Mouse (Mus musculus) adrenal gland, adult (tissue): Measurements from ENCODE around the gene Tmem102.

Source experiments
- DNase-seq, 2 experiments: peaks; one replicate each; pipeline ENCODE4 v3.0.0; 2022 to 2023; ENCODE audit warnings: low spot score in 1 of 2; ENCODE audit not compliant: inconsistent age in 2 of 2

Gene Tmem102

DNA sequence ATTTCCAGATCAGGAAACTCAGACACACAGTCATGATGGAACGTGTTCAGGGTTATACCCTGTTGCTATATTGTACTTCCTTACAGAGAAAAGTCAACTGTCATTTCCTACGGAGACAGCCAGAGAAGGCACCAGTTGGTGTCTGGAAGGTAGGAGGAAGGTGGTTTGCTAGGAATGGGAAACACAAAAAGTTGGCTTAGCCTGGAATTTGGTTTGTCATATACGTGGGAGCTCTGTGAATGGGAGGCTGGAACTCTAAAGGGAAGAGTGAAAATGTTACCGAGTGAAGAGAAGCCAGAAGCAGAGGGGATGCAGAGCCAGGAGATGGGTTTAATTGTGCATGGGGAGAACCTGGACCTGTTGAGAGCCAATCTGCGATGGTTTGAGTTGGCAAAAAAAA, 14.0 kb downstream of the Tmem102 start:
- no peak for DNase-seq

DNA sequence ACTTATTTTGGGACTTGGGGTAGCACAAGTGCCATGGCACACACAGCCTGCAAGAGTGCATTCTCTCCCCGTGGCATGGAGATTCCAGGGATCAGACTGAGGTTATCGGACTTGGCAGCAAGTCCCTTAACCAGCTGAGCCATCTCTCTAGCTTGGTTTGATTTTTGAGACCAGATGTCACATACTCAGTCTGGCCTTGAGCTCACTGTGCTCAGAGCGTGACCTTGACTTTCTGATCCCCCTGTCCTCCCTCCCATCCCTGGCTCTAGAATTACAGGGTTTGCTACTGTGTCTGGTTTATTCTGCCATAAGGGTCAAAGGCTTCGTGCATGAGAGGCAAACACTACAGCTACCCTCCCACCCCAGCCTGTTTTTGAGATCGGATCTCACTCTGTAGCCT, 16.0 kb downstream of the Tmem102 start:
- peak; percentile 82 to 84 for DNase-seq

DNA sequence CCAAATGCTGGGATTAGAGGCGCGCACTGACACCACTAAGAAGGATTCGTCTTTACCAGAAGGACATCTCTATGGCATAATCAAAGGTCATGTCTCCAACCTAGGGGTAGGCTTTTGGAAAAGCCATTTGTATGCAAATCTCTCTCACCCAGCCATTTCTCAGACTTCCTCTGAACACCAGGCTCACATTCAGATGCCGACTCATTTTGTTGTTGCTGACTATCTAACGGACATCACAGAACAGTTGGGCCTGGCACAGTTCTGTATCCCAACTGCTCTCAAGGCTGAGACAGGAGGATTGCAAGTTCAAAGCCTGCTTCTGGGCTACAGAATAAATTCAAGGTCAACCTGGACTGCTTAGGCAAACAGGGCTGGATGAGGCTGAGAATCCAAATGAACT, 18.1 kb downstream of the Tmem102 start:
- DNase-seq, result no peak

DNA sequence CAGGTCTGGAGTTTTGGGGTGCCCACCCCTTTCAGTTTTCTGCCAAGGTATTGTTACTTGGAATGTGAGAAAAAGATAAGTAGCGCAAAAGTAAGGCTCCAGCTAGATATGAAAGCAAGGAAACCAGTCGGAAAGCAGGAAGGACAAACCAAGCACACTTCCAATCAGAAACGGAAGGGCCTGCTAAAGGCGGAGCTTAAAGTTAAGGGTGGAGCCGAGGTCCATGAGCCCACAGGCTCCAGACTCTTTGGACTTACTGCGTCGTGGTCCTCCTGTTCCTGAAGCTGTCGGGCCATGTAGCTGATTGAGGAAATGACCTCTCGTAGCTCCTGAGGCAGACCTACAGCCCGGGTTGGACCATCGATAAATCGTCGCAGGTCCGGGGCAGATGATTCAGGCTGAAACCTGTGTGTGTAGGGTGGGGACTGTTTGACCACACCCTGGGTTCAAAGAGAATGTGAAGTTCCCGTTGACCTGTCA, 20.6 kb downstream of the Tmem102 start:
- peak; percentile 42 to 77 for DNase-seq

DNA sequence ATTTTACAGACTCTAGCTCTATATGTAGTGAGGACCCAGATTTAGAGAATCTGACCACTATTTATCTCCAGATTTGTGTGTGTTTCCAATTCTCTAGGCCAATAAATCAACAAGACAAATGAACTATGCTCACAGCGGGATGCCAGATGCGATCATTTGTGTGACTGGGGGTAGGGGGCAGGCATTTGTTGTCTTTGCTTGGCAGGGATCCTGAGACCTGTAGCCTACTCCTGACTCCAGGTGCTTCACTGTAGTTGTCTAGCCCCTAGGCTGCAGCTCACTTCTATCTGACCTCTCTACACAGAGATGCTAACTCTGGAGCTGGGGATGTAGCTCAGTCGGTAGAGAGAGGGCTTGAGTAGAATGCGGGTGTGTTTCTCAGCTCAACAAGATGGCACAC, 23.6 kb downstream of the Tmem102 start:
- DNase-seq, result no peak

DNA sequence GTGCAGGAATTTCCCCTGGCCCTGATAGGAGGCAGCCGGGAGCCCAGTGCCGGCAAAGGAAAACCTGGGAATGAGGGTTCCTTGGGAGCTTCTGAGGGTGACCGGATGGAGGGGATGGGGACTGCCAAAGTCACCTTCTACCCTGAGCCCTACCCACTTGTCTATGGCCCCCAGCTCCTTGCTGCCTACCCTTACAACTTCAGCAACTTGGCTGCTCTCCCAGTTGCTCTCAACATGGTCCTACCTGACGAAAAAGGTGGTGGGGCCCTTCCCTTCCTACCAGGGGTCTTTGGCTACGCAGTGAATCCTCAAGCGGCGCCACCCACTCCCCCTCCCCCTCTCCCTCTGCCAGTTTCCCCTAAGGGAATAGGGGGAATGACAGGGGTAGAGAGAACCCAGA, 26.4 kb downstream of the Tmem102 start:
- no peak for DNase-seq

DNA sequence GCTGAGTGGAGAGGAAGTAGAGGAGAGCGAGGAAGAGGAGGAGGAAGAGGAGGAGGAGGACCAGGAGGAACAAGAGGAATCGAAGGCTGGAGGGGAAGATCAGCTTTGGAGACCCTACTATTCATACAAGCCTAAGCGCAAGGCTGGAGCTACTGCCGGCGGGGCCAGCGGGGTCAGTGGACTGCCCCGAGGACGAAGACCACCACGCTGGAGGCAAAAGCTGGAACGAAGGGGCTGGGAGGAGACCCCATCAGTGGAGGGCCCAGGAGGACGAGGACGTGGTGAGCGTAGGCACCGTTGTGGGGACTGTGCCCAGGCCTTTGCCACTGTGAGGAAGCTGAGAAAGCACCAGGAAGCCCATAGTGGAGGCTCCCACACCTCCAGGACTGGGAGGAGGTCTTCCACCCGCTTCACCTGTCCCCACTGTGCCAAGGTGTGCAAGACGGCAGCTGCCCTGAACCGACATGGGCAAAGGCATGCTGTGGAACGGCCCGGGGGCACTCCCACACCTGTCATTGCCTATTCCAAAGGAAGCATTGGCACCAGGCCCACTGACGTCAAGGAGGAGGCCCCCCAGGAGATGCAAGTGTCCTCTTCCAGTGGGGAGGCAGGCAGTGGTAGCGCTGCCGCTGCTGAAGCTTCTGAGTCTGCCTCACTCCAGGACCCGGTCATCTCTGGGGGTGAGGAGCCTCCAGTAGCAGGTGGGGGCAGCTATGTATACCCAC, 27.0 kb downstream of the Tmem102 start:
- no peak for DNase-seq

DNA sequence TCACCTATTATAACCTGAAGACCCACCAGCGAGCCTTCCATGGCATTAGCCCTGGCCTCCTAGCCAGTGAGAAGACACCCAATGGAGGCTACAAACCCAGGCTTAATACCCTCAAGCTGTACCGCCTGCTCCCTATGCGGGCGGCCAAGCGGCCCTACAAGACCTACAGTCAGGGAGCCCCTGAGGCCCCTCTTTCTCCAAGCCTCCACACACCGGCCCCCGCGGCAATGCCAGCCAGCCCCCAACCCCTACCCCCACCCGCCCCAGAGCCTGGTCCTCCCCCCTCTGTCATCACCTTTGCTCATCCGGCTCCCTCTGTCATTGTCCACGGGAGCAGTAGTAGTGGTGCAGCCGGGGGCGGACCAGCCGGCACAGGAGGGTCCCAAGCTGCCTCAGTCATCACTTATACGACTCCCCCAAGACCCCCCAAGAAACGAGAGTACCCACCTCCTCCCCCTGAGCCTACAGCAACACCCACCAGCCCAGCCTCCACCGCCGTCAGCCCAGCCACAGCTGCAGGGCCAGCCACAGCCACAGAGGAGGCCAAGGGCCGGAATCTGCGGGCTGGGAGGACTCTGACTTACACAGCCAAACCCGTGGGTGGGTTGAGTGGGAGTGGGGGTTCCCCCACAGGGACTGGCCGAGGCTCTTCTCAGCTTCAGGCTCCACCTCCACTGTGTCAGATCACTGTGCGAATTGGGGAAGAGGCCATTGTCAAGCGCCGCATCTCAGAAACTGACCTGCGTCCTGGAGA, 27.7 kb downstream of the Tmem102 start:
- no peak for DNase-seq

DNA sequence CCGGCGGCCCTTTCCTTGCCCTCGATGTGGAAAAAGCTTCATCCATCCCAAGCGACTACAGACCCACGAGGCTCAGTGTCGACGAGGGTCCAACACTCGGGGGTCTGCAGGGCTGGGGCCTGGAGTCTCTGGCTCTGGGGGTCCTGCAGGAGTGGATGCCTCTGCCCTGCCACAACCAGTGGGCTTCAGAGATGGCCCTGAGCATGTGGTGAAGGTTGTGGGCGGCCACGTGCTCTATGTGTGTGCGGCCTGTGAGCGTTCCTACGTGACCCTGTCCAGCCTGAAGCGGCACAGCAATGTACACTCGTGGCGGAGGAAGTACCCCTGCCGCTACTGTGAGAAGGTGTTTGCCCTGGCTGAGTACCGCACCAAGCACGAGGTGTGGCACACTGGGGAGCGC, 28.9 kb downstream of the Tmem102 start:
- no peak for DNase-seq

DNA sequence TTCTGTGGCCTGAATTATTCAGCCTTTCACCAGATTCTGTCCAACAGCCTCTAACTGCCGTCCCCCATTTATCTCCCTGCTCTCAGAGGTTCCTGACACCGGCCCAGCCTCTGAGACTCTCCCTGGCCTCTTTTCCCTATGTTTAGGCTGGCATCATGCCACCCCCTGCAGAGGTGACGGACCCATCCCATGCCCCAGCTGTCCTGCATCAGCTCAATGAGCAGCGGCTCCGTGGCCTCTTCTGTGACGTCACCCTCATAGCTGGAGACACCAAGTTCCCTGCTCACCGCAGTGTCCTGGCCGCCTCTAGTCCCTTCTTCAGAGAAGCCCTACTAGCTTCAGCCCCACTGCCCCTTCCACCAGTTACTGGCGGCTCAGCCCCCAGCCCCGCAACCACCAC, 29.7 kb downstream of the Tmem102 start:
- DNase-seq, result no peak

DNA sequence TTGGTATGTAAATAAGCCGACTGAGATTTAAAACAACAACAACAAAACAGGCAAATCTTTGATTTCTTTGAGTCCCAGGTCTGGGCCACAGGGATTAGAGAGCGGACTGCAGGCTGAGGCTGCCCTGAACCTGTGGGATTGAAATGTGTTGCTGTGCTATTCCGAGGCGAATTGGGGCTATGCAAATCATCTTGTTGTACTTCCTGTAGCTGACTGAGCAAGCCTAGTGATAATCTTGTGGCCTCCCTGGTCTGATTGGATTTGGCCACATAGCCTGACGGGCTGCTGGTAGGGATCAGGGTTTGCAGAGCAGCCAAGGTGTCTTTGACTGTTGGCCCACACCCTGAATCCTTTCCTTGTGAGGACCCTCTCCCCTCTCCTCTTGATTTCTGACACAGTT, 30.5 kb downstream of the Tmem102 start:
- no peak for DNase-seq

DNA sequence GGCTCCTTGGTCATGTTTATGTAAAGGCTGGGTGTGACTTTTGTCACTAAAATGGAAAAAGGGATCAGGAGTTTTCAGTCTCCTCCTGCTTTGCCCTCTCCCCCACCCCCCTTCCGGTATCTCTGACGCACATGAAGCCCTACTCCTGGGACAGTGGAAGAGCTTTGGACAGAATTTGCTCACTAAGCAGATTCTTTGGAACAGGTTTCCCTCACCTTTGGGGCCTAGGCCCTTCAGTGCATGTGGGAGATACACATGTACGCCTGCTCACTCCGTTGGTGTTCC, 37.9 kb downstream of the Tmem102 start:
- DNase-seq, result no peak

DNA sequence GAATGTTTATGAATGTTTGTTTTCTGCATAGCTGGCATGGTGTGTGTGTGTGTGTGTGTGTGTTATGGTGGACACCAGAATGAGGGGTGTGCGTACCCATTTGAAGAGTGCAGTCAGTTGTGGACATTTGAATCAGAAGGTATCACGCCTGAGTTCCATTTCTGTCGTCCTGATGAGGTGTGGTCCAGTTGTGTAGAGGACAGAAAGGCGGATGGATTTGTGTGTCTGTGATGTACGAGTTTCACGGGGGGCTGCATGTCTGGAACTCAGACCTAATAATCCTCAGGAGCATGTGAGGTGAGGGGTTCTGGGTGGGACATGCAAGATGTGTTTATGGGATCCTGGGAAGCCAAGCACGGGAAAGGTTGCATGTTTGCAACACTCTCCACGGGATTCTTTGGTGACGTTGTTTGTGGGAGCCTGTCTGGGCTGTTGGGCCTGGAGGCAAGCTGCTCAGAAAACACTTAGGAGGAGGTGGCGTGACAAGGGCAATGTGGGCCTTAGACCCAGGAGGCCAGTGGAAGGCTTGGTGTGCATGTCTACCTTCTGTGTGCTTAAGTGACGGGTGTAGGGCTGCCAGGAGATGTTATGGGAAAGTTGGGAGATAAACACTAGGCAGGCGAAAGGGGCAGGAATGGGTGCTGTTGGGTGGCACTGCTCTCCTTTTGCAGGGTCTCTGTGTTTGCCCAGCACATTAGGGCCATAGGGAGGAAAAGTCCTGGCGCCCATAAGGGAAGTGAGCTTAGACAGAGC, 38.4 kb downstream of the Tmem102 start:
- peak in 1 of 2 experiments; percentile 58 for DNase-seq

DNA sequence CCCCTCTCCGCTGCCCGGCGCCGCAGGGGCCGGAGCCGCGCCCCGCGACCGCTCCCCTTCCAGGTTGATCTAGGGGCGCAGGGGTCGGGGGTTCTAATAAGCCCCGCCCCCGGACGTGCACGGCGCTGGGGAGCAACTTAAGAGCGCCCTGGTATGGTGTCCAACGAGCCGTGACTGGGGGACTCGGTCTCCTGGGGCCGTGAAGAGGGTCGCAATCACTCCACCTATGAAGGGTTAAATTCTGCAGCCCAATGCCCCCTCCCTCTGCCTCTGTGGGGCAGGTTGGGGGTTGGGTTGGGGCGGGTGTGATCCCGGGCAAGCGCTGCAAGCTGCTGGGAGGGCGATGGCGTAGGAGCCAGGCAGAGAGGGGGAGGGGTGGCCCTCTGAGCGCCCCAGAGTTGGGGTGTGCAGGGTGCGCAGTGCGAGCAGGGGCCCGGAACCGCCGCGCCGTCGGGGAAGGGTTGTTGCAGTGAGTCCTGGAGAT, 39.3 kb downstream of the Tmem102 start:
- peak; percentile 86 to 94 for DNase-seq

DNA sequence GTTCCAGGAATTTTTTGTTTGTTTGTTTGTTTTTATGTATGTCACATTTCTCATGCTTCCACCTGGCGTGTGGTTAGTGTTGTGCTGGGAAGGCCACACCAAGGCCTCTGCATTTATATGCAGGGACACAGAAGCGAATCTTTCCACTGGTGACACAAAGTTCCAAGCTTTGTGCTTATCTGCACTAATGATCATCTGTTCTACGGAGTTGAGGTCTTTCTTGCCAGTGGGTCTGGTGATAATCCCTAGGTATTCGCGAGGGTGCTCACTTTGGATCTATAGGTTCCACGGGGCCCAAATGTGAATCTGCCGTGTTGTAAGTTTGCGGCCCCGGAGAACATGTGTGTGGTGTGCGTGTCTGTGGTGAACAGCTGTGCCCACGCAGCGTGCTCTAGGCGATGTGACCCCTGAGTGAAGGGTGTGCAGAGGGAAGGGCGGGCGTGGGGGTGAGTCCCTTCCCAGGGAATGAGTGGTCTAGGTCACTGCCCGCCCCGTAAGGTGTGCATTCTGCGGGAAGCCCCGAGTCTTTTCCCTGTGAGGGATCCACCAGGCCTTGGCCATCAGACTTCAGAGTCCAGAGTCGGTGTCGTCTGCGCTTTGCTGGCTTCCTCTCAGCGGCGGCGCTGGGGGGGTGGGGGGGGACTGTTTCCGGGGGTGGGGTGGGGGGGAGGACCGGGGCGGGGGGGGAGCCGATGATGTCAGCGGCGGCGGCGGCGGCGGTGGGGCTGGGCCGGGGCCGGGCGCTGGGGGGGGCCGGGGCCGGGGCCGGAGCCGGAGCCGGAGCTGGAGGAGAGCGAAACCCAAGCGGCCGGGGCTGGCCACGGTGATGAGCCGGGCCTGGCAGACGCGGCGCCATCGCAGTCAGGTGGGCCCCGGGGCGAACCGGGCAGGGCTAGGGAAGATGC, 40.0 kb downstream of the Tmem102 start, which contains the start of gene Zbtb4:
Zbtb4 (plus strand) TSS at position 692 of the 905 bp plus-strand sequence.
- DNase-seq, result peak; percentile 55 to 79

DNA sequence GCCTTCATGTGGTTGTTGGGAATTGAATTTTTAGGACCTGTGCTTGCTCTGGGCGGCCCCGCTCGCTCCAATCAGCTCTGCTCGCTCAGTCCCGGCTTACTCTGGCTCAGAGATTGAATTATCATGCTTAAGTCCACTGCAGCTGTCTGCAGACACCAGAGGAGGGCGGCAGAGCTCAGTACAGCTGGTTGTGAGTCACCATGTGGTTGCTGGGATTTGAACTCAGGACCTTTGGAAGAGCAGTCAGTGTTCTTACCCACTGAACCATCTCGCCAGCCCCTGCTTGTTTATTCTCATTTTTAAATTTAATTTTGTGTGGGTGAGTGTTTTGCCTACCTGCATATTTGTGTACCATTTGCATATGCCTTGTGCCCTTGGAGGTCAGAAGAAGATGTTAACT, 41.9 kb downstream of the Tmem102 start:
- DNase-seq, result no peak

DNA sequence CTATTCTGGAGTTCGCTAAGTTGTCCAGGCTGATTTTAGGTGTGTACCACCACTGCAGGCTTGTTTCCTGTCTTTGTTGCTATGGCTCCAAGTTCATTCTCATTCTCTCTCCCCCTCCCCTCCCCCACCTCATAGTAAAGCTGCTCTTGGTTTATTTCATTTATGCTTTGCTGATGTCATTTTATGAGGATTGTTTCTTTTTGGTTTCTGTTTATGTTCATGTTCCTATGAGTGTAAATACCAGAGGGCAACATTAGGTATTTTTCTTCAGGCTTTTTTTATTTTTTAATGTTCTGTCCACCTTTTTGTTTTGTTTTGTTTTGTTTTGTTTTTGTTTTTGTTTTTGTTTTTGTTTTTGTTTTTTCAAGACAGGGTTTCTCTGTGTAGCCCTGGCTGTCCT, 43.6 kb downstream of the Tmem102 start, which contains the start of gene Slc35g3:
Slc35g3 (minus strand) TSS at position 101 of the 400 bp plus-strand sequence.
- no peak for DNase-seq

DNA sequence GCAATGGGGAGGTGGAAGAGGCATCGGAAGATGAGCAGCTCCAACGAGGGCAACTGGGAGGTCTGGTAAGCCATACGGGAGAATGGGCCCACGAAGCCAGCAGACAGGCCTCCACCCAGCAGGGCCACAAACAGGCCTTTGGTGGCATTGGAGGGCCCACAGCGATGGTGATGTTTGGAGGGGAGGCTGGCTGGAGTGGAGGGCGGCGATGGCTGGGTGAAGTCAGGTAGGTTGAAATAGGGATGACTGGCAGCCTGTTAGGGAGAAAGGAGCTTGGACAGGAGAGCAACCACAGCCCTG, 44.6 kb downstream of the Tmem102 start:
- no peak for DNase-seq

DNA sequence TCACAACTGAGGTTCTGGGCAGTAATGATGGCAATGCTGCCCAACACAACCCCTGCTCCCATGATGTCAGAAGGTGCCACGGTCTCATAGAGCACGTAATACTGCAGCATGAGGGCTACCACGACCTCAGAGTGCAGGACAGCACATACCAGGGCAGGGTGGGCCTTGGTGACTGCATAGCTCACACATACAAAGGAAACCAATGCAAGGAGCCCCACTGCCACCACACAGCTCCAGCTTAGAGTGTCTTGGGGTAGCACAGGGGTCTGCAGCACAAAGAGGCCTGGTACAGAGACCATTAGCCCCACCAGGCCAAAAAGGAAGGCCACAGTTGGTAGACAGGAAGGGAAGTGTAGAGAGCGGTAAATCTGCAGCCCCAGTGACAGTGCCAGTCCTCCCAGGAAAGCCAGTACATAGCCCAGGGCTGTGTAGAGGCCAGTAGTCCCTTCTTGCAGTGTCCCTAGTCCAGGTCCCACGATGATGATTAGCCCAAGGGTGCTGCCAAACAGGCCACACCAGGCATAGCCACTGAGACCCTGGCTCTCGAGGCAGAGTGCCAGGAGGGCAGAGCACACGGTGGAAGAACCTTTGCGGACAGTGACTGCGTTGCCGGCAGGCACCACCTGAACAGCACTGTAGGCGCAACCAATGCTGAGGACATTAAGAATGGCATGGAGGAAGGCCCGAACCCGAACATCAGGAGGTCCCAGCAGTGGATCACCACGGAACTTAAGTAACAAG, 45.1 kb downstream of the Tmem102 start:
- peak in 1 of 2 experiments; percentile 55 for DNase-seq
